Mouse (Mus musculus): ENCODE results near the gene Cmss1.

The Cmss1 gene

GRCm38 (mm10) chr16:57302792-57303698 is 303.6 kb downstream of the Cmss1 start:
- DNase-seq (ENCODE audit: low read depth, low spot score) = no peak

DNA sequence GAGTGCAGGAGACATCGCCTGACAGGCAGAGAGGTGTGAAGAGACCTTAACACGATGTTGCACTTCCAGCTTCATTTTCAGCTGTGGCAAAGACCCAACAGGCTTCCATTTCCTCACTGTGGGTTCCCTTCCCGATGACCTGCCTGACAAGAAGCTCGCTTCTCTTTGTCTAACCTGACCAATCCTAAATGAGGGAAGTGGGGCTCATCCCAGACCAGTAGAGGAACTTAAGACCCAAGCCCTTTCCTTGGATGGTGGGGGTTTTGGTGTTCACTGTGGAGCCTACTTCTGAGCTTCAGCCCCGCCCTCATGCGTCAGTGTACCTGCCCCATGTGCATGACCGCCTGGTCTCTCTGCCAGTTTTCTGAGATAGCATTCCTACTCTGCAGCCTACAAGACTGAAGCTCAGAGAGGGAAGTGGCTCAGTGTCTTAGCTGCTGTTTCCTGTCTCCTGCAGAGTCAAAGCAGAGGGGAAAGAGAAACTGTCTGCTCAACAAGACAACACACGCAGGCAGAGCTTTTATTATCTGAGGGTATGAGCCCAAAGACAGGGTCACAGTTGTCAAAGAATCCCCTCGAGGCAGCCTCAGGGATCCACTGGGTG is 305.1 kb downstream of the Cmss1 start:
- DNase-seq (ENCODE audit: low read depth, low spot score) = no peak

DNA sequence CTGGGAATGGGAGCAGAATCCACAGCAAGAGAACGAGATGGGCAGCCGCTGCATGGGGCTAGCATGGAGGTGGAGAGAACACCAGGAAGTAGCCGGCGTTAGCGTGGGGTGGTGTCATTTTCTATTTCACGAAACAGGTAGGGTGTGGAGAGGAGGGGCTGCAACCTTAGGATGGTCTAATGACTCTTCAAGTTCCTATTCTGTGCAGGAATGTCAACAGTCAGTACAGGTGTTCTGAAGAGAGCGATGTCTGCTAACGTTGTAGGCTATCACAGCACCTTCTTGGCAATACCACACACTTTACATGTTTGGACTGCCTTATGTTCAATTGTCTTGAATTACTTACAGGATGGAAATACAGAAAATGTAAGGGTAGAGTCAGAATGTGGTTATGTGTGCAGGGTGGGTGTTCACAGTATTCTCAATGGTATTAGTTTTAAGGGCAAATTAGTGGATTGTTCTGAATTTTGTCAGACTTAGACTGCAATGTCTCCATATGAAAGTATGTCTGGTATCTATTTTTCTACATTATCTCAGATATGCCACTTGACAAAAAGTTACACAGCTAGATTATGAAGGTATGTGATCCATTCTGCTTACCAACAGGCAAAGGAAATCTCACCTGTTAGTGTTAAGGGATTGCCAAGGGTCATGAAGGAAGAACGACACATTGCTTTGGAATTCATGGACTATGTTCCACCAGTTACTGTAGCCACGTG is 311.3 kb downstream of the Cmss1 start:
- no peak for DNase-seq (ENCODE audit: low read depth, low spot score)

GRCm38 (mm10) chr16:57292765-57293164 is 313.9 kb downstream of the Cmss1 start, which contains the start of gene Tmem30c:
Gene Tmem30c (minus strand): TSS chr16:57292865.
- no peak for DNase-seq (ENCODE audit: low read depth, low spot score)

- no peak for DNase-seq (ENCODE audit: low read depth, low spot score)
Observed at GRCm38 (mm10) chr16:57292296-57292695, 314.4 kb downstream of the Cmss1 start.

- DNase-seq (ENCODE audit: low read depth, low spot score) = no peak
Observed at GRCm38 (mm10) chr16:57291696-57292095, 315.0 kb downstream of the Cmss1 start.

GRCm38 (mm10) chr16:57281417-57281816 is 325.2 kb downstream of the Cmss1 start:
- no peak for DNase-seq (ENCODE audit: low read depth, low spot score)

DNA sequence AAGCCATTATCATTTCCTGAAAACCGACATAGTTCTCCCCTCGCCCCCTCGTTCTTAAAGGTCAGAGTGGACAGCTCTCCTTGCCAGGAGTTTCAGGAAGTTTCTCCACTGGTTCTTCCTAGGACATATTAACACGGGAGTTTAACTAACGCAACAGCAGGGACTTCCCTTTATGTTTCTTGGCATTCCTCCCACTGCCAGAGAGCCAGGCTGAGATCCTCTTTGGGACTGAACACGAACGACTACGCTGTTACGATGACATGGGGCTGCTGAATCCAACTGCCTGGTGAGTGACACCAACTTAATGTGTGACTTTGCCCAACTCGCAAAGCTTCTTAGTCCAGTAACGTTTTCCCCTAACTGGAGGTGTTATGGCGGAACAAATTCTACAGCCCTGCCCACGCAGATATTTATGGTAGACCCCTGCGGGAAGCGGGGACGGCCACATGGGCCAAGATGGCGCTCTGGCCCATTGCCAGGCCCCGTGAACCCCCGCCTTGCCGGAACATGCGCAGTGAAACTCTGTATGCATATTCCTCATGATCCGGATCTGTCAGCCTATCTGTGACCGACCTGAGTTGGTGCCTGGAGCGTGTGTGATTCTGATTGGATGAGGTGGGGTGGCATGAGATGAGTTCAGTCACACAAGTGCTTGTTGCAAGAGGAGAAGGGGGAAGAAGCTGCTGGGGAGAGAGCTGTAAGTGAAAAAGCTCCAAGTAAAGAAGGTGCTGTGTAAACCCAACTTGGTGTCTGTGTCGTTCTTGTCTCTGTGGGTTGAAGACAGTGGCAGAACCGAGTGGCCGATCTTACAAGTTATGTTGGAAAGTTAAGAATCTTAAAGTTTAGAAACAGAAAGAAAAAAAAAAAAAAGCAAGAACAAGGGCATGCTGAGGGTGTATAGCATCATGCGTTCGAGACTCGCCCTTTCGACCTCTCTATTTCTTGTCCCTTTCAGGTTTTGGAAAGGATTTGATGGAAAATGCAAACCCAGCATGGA is 326.1 kb downstream of the Cmss1 start:
- no peak for DNase-seq (ENCODE audit: low read depth, low spot score)

GRCm38 (mm10) chr16:57278976-57279626 is 327.6 kb downstream of the Cmss1 start:
- no peak for DNase-seq (ENCODE audit: low read depth, low spot score)

DNA sequence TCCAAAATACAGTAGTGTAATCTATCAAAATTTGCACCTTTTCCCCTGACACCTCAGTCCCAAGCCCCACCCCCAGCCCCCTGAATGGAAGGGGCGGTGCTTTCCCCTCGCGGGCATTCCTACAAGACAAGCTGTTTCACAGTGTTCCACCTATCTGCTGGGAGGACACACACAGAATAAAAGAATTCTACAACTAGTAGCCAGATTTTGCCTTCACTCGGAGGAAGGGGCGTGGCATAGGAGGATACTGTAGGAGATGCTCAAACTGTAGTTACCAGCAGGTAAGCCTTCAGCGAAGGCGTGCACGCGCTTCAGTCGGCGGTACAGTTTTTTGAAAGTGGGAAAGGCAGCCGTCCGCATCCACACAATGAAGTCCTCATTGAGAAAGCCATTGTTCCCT is 336.9 kb downstream of the Cmss1 start:
- DNase-seq (ENCODE audit: low read depth, low spot score) = no peak

GRCm38 (mm10) chr16:57268058-57268841 is 338.4 kb downstream of the Cmss1 start:
- no peak for DNase-seq (ENCODE audit: low read depth, low spot score)

GRCm38 (mm10) chr16:57267068-57267467 is 339.6 kb downstream of the Cmss1 start:
- no peak for DNase-seq (ENCODE audit: low read depth, low spot score)

DNA sequence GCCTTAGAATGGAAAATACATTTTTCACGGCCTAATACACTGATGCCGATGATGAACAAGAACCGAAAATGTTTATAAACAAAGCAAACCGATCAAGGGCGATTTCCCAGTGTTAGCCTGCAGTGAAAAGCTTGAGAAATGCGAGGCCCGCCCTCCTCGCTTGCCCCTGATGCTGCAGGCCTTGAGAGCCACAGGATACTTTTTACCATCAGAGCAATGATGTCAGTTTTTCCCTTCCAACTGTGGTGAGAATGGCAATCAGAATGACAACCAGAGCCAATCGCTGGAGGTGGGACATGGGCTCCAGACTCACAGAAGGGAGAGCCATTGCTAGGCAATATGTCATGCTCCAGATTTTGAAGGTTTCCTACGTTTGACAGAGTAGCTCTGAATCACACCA is 346.5 kb downstream of the Cmss1 start:
- no peak for DNase-seq (ENCODE audit: low read depth, low spot score)

DNA sequence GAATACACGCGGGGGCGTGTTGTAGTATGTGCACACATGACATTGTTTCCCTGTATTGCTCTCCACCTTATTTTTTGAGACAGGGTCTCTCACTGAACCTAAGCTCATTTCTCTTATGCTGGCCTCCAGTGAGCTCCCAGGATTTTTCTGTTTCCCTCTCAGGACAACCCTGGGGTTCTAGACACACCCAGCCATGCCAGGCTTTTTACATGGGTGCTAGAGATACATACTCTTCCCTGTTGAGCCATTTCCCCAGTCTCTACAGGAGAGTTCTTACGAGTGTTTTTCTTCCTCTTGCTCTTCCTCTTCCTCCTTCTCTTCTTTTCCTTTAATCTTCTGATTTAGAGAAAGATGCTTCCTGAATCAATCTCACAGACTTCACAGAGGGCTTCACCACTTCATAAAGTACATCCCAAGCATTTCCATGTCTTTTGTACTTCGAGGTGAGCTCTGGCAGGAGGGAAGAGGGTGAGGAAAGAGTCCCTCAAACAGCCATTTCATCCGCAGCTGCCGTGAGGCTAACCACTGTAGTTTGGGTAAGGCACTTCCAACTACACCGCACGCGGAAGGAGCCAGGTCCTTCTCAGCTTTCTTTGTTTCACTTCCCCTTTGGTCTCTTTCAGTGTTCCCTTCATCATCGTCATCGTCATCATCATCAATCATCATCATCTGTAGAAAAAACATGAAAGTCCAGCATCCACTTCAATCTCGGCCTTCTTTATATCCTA is 347.1 kb downstream of the Cmss1 start:
- no peak for DNase-seq (ENCODE audit: low read depth, low spot score)

All from mesoderm, embryonic 11.5 days (tissue).